Mouse (Mus musculus): ENCODE data around the gene Bcar3. TPM values are rescaled to one million over a fixed set of nuclear protein-coding genes. Genes with fewer than 3 reads are reported as not detected.

Bcar3 gene
- polyA plus RNA-seq, 1 experiment from 2014 or later = 14.1 TPM

GRCm38 (mm10) chr3:122343437-122343853 is 49.5 kb downstream of the Bcar3 start:
- no peak overlapping the region for H3K9ac ChIP-seq
- H3K27me3 ChIP-seq (replicated peaks) = no peaks in the 10 kb centered on the region
- H3K9me3 ChIP-seq = no peaks in the 10 kb centered on the region
- no peaks in the 10 kb centered on the region for H3K4me1 ChIP-seq
- no peak overlapping the region for H3K27ac ChIP-seq
- ATAC-seq (ENCODE audit: insufficient read depth, low FRiP score, low read depth) = no peak
- no peaks in the 10 kb centered on the region for H3K36me3 ChIP-seq
- H3K4me2 ChIP-seq = no peak overlapping the region
- H3K4me3 ChIP-seq (replicated peaks) = no peak overlapping the region
- WGBS = 63% methylated on average over 9 of the region's 9 CpGs

- no peaks in the 10 kb centered on the region for H3K4me1 ChIP-seq
- H3K27ac ChIP-seq = no peak overlapping the region
- ATAC-seq (ENCODE audit: insufficient read depth, low FRiP score, low read depth) = no peak
- no peak overlapping the region for H3K4me2 ChIP-seq
- H3K9ac ChIP-seq = no peak overlapping the region
- H3K4me3 ChIP-seq (replicated peaks) = no peak overlapping the region
- WGBS = 68% methylated on average over 5 of the region's 5 CpGs
- no peaks in the 10 kb centered on the region for H3K9me3 ChIP-seq
- no peaks in the 10 kb centered on the region for H3K27me3 ChIP-seq (replicated peaks)
- no peaks in the 10 kb centered on the region for H3K36me3 ChIP-seq
Measured at GRCm38 (mm10) chr3:122344350-122344749, 50.4 kb downstream of the Bcar3 start.

- H3K27ac ChIP-seq = no peak overlapping the region
- H3K9me3 ChIP-seq = no peaks in the 10 kb centered on the region
- 76% methylated on average over 1 of the region's 1 CpGs for WGBS
- H3K27me3 ChIP-seq (replicated peaks) = no peaks in the 10 kb centered on the region
- H3K4me1 ChIP-seq = no peaks in the 10 kb centered on the region
- no peak overlapping the region for H3K4me3 ChIP-seq (replicated peaks)
- H3K9ac ChIP-seq = no peak overlapping the region
- H3K36me3 ChIP-seq = no peaks in the 10 kb centered on the region
- H3K4me2 ChIP-seq = no peak overlapping the region
- no peak for ATAC-seq (ENCODE audit: insufficient read depth, low FRiP score, low read depth)
Measured at GRCm38 (mm10) chr3:122345977-122346472, 52.1 kb downstream of the Bcar3 start.

- Histone ChIP-seq H3K4me1 (no peaks in the 10 kb centered on the region), H3K4me2 (no peak overlapping the region), H3K9ac (no peak overlapping the region), H3K27ac (no peak overlapping the region), H3K36me3 (no peaks in the 10 kb centered on the region), H3K9me3 (no peaks in the 10 kb centered on the region), H3K27me3 (replicated peaks) (no peaks in the 10 kb centered on the region), H3K4me3 (replicated peaks) (no peak overlapping the region)
- WGBS = 93% methylated on average over 2 of the region's 2 CpGs
- no peak for ATAC-seq (ENCODE audit: insufficient read depth, low FRiP score, low read depth)
Measured at GRCm38 (mm10) chr3:122346600-122346999, 52.7 kb downstream of the Bcar3 start.

GRCm38 (mm10) chr3:122348677-122349076 is 54.7 kb downstream of the Bcar3 start:
- Histone ChIP-seq H3K9me3 (no peaks in the 10 kb centered on the region), H3K4me1 (no peaks in the 10 kb centered on the region), H3K4me3 (replicated peaks) (no peak overlapping the region), H3K27me3 (replicated peaks) (no peaks in the 10 kb centered on the region), H3K9ac (no peak overlapping the region), H3K36me3 (no peaks in the 10 kb centered on the region), H3K27ac (no peak overlapping the region), H3K4me2 (no peak overlapping the region)
- no peak for ATAC-seq (ENCODE audit: insufficient read depth, low FRiP score, low read depth)
- WGBS = 70% methylated on average over 5 of the region's 5 CpGs

DNA sequence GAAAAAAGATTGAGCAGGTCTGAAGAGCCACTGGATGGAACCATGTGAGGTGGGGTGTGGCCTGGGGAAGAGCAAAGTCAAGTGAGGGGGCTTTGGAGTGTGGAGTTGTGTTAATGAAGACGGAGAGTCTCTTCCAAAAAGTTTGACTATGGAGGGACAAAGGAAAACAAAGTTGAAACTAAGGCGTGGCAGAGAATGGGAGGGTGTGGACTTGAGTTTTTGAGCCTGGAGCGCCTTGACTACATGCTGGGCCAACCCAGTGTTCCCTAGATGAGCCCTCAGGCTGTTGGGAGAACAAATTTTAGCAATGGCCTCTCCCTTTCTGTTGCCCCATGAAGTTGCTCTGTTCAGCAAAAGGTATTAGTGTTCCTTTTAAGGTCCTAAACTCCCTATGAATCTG is 58.9 kb downstream of the Bcar3 start:
- 79% methylated on average over 3 of the region's 3 CpGs for WGBS
- no peak for ATAC-seq (ENCODE audit: insufficient read depth, low FRiP score, low read depth)
- Histone ChIP-seq H3K9me3 (no peaks in the 10 kb centered on the region), H3K27ac (no peak overlapping the region), H3K9ac (no peak overlapping the region), H3K4me3 (replicated peaks) (no peak overlapping the region), H3K4me1 (no peaks in the 10 kb centered on the region), H3K27me3 (replicated peaks) (no peaks in the 10 kb centered on the region), H3K36me3 (no peaks in the 10 kb centered on the region), H3K4me2 (no peak overlapping the region)

DNA sequence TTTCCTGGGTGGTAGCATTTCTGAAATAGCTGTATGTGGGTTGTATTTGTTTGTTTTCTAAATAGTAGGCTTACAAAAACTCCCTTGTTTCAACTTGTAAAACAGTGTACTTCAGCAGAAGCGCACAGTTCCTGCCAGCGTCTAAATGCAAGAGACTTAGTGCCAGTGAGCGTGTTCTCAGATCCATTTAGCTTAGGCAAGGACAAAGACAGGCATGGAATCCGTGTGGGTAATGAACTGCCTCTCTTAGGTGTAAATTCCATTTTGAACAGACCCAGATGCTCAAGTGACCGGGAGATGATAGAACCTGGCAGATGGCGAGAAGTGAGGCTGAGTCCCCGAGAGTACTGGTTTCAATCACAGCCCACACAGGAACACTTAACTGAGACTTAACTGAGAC is 65.5 kb downstream of the Bcar3 start:
- Histone ChIP-seq H3K9ac (no peak overlapping the region), H3K4me3 (replicated peaks) (no peak overlapping the region), H3K27ac (no peak overlapping the region), H3K4me1 (0 out of 2 replicates have a peak, but pooled peaks cover 3% of the 10 kb centered on the region), H3K36me3 (no peaks in the 10 kb centered on the region), H3K27me3 (replicated peaks) (no peaks in the 10 kb centered on the region), H3K9me3 (no peaks in the 10 kb centered on the region), H3K4me2 (no peak overlapping the region)
- 83% methylated on average over 7 of the region's 7 CpGs for WGBS
- ATAC-seq (ENCODE audit: insufficient read depth, low FRiP score, low read depth) = no peak

DNA sequence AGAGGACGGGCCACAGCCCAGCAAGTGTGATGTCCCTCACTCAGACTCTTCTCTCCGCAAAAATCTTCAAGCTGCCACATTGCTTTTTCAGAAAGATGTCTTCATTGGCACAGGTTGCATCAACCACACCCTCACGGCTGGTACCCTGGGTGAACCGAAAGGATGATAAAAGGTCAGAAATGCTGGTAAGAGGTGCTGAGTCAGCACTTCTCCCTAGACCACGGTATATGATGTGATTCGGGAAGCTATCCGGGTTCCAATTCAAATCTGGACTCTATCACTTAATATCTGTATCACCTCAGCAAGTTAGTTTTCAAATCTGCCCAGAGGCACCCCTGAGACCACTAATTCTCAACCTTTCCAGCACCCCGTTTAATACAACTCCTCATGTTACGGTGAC is 66.0 kb downstream of the Bcar3 start:
- no peaks in the 10 kb centered on the region for H3K9me3 ChIP-seq
- H3K4me1 ChIP-seq = peaks cover 9% of the 10 kb centered on the region; the same call in 1 of the 2 replicates
- no peak overlapping the region for H3K9ac ChIP-seq
- no peaks in the 10 kb centered on the region for H3K36me3 ChIP-seq
- 91% methylated on average over 9 of the region's 9 CpGs for WGBS
- no peaks in the 10 kb centered on the region for H3K27me3 ChIP-seq (replicated peaks)
- no peak for ATAC-seq (ENCODE audit: insufficient read depth, low FRiP score, low read depth)
- no peak overlapping the region for H3K27ac ChIP-seq
- no peak overlapping the region for H3K4me3 ChIP-seq (replicated peaks)
- H3K4me2 ChIP-seq = no peak overlapping the region

DNA sequence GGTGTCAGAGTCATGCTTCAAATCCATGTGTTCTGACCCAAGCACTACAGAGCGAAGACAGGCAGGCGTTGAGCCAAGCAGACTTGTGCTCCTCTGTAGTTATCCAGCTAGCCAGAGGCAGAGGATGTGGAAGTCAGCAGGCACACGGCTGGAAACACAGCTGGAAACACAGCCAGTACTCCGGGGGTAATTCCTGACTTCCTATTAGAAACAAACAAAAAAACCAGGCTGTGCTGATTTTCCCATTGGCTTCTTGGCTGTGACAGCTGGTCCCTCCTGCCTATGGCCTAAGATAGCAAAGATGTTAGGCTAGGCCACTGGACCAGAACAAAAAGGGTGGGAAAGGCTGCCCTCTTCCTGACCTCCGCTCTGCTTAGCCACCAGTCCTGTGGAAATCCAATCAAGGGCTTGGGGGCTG is 66.8 kb downstream of the Bcar3 start:
- 42% methylated on average over 5 of the region's 5 CpGs for WGBS
- no peaks in the 10 kb centered on the region for H3K27me3 ChIP-seq (replicated peaks)
- H3K4me2 ChIP-seq = no peak overlapping the region
- no peak overlapping the region for H3K4me3 ChIP-seq (replicated peaks)
- no peak overlapping the region for H3K9ac ChIP-seq
- H3K27ac ChIP-seq = no peak overlapping the region
- H3K9me3 ChIP-seq = no peaks in the 10 kb centered on the region
- peaks cover 12% of the 10 kb centered on the region; the same call in 1 of the 2 replicates for H3K4me1 ChIP-seq
- H3K36me3 ChIP-seq = no peaks in the 10 kb centered on the region
- ATAC-seq (ENCODE audit: insufficient read depth, low FRiP score, low read depth) = peak; percentile 17; the same call in 1 of the 2 replicates

DNA sequence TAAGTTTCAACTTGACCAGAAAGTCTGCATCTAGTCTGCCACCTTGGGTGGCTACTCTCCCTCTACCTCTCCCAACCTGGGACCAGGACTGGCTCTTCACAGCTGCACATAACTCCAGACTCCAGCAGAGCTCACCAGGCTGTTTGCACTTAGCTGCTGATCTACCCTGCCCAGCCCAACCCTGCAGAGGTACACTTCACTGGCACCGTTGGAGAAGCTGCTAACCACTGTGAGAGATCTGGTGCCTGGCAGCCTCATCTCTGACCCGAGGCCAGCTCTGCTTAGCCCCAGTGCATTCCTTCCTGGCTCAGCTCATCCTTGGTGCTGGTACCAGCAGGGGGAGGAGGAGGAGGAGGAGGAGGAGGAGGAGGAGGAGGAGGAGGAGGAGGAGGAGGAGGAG is 68.8 kb downstream of the Bcar3 start:
- H3K27me3 ChIP-seq (replicated peaks) = no peaks in the 10 kb centered on the region
- H3K9ac ChIP-seq = no peak overlapping the region
- H3K4me3 ChIP-seq (replicated peaks) = no peak overlapping the region
- H3K4me1 ChIP-seq = peaks cover 12% of the 10 kb centered on the region; the same call in 1 of the 2 replicates
- ATAC-seq (ENCODE audit: insufficient read depth, low FRiP score, low read depth) = no peak
- no peak overlapping the region for H3K27ac ChIP-seq
- H3K4me2 ChIP-seq = no peak overlapping the region
- H3K9me3 ChIP-seq = no peaks in the 10 kb centered on the region
- WGBS = 38% methylated on average over 2 of the region's 2 CpGs
- H3K36me3 ChIP-seq = no peaks in the 10 kb centered on the region

DNA sequence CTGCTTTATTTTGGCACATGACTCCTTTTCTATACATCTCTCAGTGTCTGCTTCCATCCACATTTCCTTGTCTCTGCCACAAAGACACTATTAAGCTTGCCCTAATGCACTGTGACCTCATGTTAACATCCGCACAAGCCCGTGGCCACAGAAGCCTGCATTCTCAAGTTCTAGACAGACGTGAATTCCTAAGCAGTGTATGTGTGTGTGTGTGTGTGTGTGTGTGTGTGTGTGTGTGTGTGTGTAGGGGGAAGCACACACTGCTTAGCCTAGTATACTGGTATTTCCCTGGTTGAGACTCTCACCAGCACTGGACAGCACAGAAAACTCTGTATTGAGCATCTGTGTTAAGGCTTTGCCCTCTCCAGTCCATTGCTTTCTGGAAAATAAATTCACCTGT is 70.6 kb downstream of the Bcar3 start:
- 43% methylated on average over 3 of the region's 3 CpGs for WGBS
- ATAC-seq (ENCODE audit: insufficient read depth, low FRiP score, low read depth) = no peak
- H3K9me3 ChIP-seq = no peaks in the 10 kb centered on the region

GRCm38 (mm10) chr3:122365326-122365725 is 71.4 kb downstream of the Bcar3 start:
- Histone ChIP-seq H3K9ac (no peak overlapping the region), H3K36me3 (no peaks in the 10 kb centered on the region), H3K9me3 (no peaks in the 10 kb centered on the region), H3K4me3 (replicated peaks) (no peak overlapping the region), H3K27ac (peak overlapping the region; percentile 78), H3K27me3 (replicated peaks) (no peaks in the 10 kb centered on the region), H3K4me1 (peaks cover 12% of the 10 kb centered on the region; the same call in 1 of the 2 replicates), H3K4me2 (no peak overlapping the region)
- ATAC-seq (ENCODE audit: insufficient read depth, low FRiP score, low read depth) = peak; percentile 33; the same call in 1 of the 2 replicates
- 9% methylated on average over 3 of the region's 3 CpGs for WGBS

More for the DNA sequence above, 70.6 kb downstream of the Bcar3 start:
- H3K9ac ChIP-seq = no peak overlapping the region
- H3K4me2 ChIP-seq = no peak overlapping the region
- H3K36me3 ChIP-seq = no peaks in the 10 kb centered on the region
- H3K27ac ChIP-seq = peak overlapping the region; percentile 78; the same call in 1 of the 2 replicates
- peaks cover 12% of the 10 kb centered on the region; the same call in 1 of the 2 replicates for H3K4me1 ChIP-seq
- no peaks in the 10 kb centered on the region for H3K27me3 ChIP-seq (replicated peaks)
- no peak overlapping the region for H3K4me3 ChIP-seq (replicated peaks)

All from stomach, embryonic 15.5 days (tissue).